Mouse (Mus musculus) kidney, postnatal 0 days (tissue): ENCODE results near the gene Plekha8. TPM values are rescaled to one million over a fixed set of nuclear protein-coding genes. Genes with fewer than 3 reads are reported as not detected.

Experiments used
- ATAC-seq: fragments of 200-750 bp; cut with Nextera tagmentation; replicated peaks from 2 replicates; pipeline ENCODE4 v1.8.0; 2017; ENCODE audit warnings: low read depth, moderate number of reproducible peaks, moderate TSS enrichment, moderate library complexity; ENCODE audit not compliant: low FRiP score
- DNase-seq: peaks from one replicate; pipeline ENCODE4 v3.0.0-alpha.2; 2016; ENCODE audit warnings: low spot score
- H3K27ac ChIP-seq: fragments of 300-500 bp; sonication (generic); 2 replicates; pipeline ENCODE4 v1.5.1; 2014; ENCODE audit warnings: mild to moderate bottlenecking
- H3K27me3 ChIP-seq: fragments of 300-500 bp; sonication (generic); 2 replicates; pipeline ENCODE4 v1.6.1; 2014; ENCODE audit warnings: low read length, mixed read lengths; ENCODE audit not compliant: insufficient read depth
- H3K36me3 ChIP-seq: fragments of 300-500 bp; sonication (generic); 2 replicates; pipeline ENCODE4 v1.6.1; 2014; ENCODE audit warnings: low read length, mixed read lengths; ENCODE audit not compliant: insufficient read depth
- H3K4me1 ChIP-seq: fragments of 300-500 bp; sonication (generic); replicated peaks from 2 replicates; pipeline ENCODE4 v1.6.1; 2014; ENCODE audit warnings: antibody characterized with exemption, low read length, mixed read lengths; ENCODE audit not compliant: insufficient read depth
- H3K4me2 ChIP-seq: fragments of 300-500 bp; sonication (generic); 2 replicates; pipeline ENCODE4 v1.6.1; 2014; ENCODE audit warnings: mild to moderate bottlenecking, low read length, moderate library complexity, mixed read lengths
- H3K4me3 ChIP-seq: fragments of 300-500 bp; sonication (generic); replicated peaks from 2 replicates; pipeline ENCODE4 v1.5.1; 2014; ENCODE audit warnings: low read depth, low read length
- H3K9ac ChIP-seq: fragments of 300-500 bp; sonication (generic); 2 replicates; pipeline ENCODE4 v1.6.1; 2014; ENCODE audit warnings: low read depth, low read length
- H3K9me3 ChIP-seq: fragments of 300-500 bp; sonication (generic); replicated peaks from 2 replicates; pipeline ENCODE4 v1.6.1; 2016; ENCODE audit warnings: low read length, inconsistent platforms, mixed read lengths
- CTCF ChIP-seq: IDR thresholded peaks from 2 replicates; pipeline ENCODE4 v1.5.1; 2016; ENCODE audit warnings: antibody characterized with exemption, low read depth, mild to moderate bottlenecking, moderate library complexity
- WGBS: fragments of 180-500 bp; shearing (Covaris S2); extraction: QIAGEN DNeasy Blood & Tissue Kit; methylation state at CpG from one replicate; pipeline ENCODE4 v1.1.7; 2014; 5-methylcytosine and 5-hydroxymethylcytosine counted together
- polyA plus RNA-seq: library from polyadenylated mRNA; unstranded; fragments of >200 nt; fragmentation: Nextera tagmentation; extraction: Ambion mirVana; gene quantifications from 2 replicates; pipeline ENCODE4 v1.2.1, GENCODE M21; 2015

The Plekha8 gene
- polyA plus RNA-seq, 1 experiment from 2014 or later: 9.5 TPM

GRCm38 (mm10) chr6:54554341-54555110 lies 40.4 kb upstream of the Plekha8 start:
- Histone ChIP-seq H3K36me3 (no peaks in the 10 kb centered on the region), H3K9ac (no peak overlapping the region), H3K4me2 (no peak overlapping the region), H3K4me1 (no peaks in the 10 kb centered on the region), H3K4me3 (no peak overlapping the region), H3K9me3 (no peaks in the 10 kb centered on the region), H3K27ac (no peak overlapping the region), H3K27me3 (no peaks in the 10 kb centered on the region)
- no peak for TF ChIP-seq CTCF
- peak; percentile 38 for DNase-seq
- 59% methylated on average over 8 of the region's 8 CpGs for WGBS
- no peak for ATAC-seq

- Histone ChIP-seq H3K36me3 (no peaks in the 10 kb centered on the region), H3K9ac (no peak overlapping the region), H3K4me2 (no peak overlapping the region), H3K27ac (no peak overlapping the region), H3K4me1 (no peaks in the 10 kb centered on the region), H3K9me3 (no peaks in the 10 kb centered on the region), H3K27me3 (no peaks in the 10 kb centered on the region), H3K4me3 (no peak overlapping the region)
- ATAC-seq (no peak), DNase-seq (no peak)
- no peak for TF ChIP-seq CTCF
- 38% methylated on average over 1 of the region's 1 CpGs for WGBS
Measured at GRCm38 (mm10) chr6:54555816-54556215, 39.1 kb upstream of the Plekha8 start.

GRCm38 (mm10) chr6:54557671-54558070 lies 37.2 kb upstream of the Plekha8 start:
- no peaks in the 10 kb centered on the region for H3K36me3 ChIP-seq
- H3K9ac ChIP-seq: no peak overlapping the region
- no peaks in the 10 kb centered on the region for H3K27me3 ChIP-seq
- H3K27ac ChIP-seq: no peak overlapping the region
- no peak overlapping the region for H3K4me3 ChIP-seq
- no peaks in the 10 kb centered on the region for H3K4me1 ChIP-seq
- H3K9me3 ChIP-seq: no peaks in the 10 kb centered on the region
- DNase-seq: no peak
- no peak for ATAC-seq
- no peak for TF ChIP-seq CTCF
- H3K4me2 ChIP-seq: no peak overlapping the region
- 91% methylated on average over 7 of the region's 7 CpGs for WGBS

GRCm38 (mm10) chr6:54558466-54558865 lies 36.4 kb upstream of the Plekha8 start:
- H3K9ac ChIP-seq: no peak overlapping the region
- H3K27ac ChIP-seq: no peak overlapping the region
- H3K4me3 ChIP-seq: no peak overlapping the region
- no peaks in the 10 kb centered on the region for H3K36me3 ChIP-seq
- no peaks in the 10 kb centered on the region for H3K4me1 ChIP-seq
- ATAC-seq (no peak), DNase-seq (no peak)
- H3K27me3 ChIP-seq: no peaks in the 10 kb centered on the region
- no peaks in the 10 kb centered on the region for H3K9me3 ChIP-seq
- WGBS: 65% methylated on average over 7 of the region's 7 CpGs
- no peak for TF ChIP-seq CTCF
- no peak overlapping the region for H3K4me2 ChIP-seq

- no peaks in the 10 kb centered on the region for H3K36me3 ChIP-seq
- no peak overlapping the region for H3K27ac ChIP-seq
- no peaks in the 10 kb centered on the region for H3K9me3 ChIP-seq
- no peak for TF ChIP-seq CTCF
- H3K4me2 ChIP-seq: no peak overlapping the region
- H3K27me3 ChIP-seq: no peaks in the 10 kb centered on the region
- no peak overlapping the region for H3K4me3 ChIP-seq
- 75% methylated on average over 16 of the region's 17 CpGs for WGBS
- peaks cover 8% of the 10 kb centered on the region; the same call in 1 of the 2 replicates for H3K4me1 ChIP-seq
- H3K9ac ChIP-seq: no peak overlapping the region
- ATAC-seq (no peak), DNase-seq (no peak)
Measured at GRCm38 (mm10) chr6:54562018-54562809, 32.7 kb upstream of the Plekha8 start.

GRCm38 (mm10) chr6:54563561-54563960 lies 31.4 kb upstream of the Plekha8 start:
- H3K9me3 ChIP-seq: no peaks in the 10 kb centered on the region
- H3K4me2 ChIP-seq: no peak overlapping the region
- H3K27me3 ChIP-seq: no peaks in the 10 kb centered on the region
- DNase-seq (no peak), ATAC-seq (no peak)
- peaks cover 8% of the 10 kb centered on the region; the same call in 1 of the 2 replicates for H3K4me1 ChIP-seq
- no peaks in the 10 kb centered on the region for H3K36me3 ChIP-seq
- no peak for TF ChIP-seq CTCF
- H3K9ac ChIP-seq: no peak overlapping the region
- H3K4me3 ChIP-seq: no peak overlapping the region
- H3K27ac ChIP-seq: no peak overlapping the region
- 93% methylated on average over 4 of the region's 4 CpGs for WGBS
